Mouse (Mus musculus) heart, embryonic 15.5 days (tissue): ENCODE results near the gene Zfp420. TPM values are rescaled to one million over a fixed set of nuclear protein-coding genes. Genes with fewer than 3 reads are reported as not detected.
"Not testable (repeated sequence)": the region's sequence is repeated elsewhere in the genome, so short reads cannot be mapped to it uniquely, and the experiment has no call there.

Experiments used
- ATAC-seq: fragments of 200-750 bp; cut with Nextera tagmentation; replicated peaks from 2 replicates; pipeline ENCODE4 v1.8.0; 2017; ENCODE audit warnings: low read depth, moderate TSS enrichment; ENCODE audit not compliant: insufficient number of reproducible peaks, insufficient read depth, low FRiP score
- H3K27ac ChIP-seq: fragments of 300-500 bp; sonication (generic); 2 replicates; pipeline ENCODE4 v1.5.1; 2015; ENCODE audit warnings: mild to moderate bottlenecking, inconsistent platforms
- H3K27me3 ChIP-seq: fragments of 300-500 bp; sonication (generic); 2 replicates; pipeline ENCODE4 v1.6.1; 2015; ENCODE audit warnings: inconsistent platforms
- H3K36me3 ChIP-seq: fragments of 300-500 bp; sonication (generic); 2 replicates; pipeline ENCODE4 v1.6.1; 2015; ENCODE audit warnings: mild to moderate bottlenecking, inconsistent platforms
- H3K4me1 ChIP-seq: fragments of 300-500 bp; sonication (generic); replicated peaks from 2 replicates; pipeline ENCODE4 v1.6.1; 2015; ENCODE audit warnings: inconsistent platforms
- H3K4me2 ChIP-seq: fragments of 300-500 bp; sonication (generic); 2 replicates; pipeline ENCODE4 v1.6.1; 2015; ENCODE audit warnings: inconsistent platforms, mild to moderate bottlenecking, moderate library complexity
- H3K4me3 ChIP-seq: fragments of 300-500 bp; sonication (generic); 2 replicates; pipeline ENCODE4 v1.5.1; 2015; ENCODE audit warnings: mild to moderate bottlenecking, inconsistent platforms
- H3K9ac ChIP-seq: fragments of 300-500 bp; sonication (generic); 2 replicates; pipeline ENCODE4 v1.6.1; 2015; ENCODE audit warnings: mild to moderate bottlenecking, inconsistent platforms
- H3K9me3 ChIP-seq: fragments of 300-500 bp; sonication (generic); replicated peaks from 2 replicates; pipeline ENCODE4 v1.6.1; 2016; ENCODE audit warnings: inconsistent platforms
- WGBS: fragments of 180-500 bp; shearing (Covaris S2); methylation state at CpG from one replicate; pipeline ENCODE4 v1.1.7; 2015; ENCODE audit warnings: mixed read lengths; 5-methylcytosine and 5-hydroxymethylcytosine counted together
- polyA plus RNA-seq: library from polyadenylated mRNA; unstranded; fragments of >200 nt; fragmentation: Nextera tagmentation; extraction: Ambion mirVana; gene quantifications from 2 replicates; pipeline ENCODE4 v1.2.1, GENCODE M21; 2015

Gene Zfp420
- polyA plus RNA-seq, 1 experiment from 2014 or later = 3.4 TPM

GRCm38 (mm10) chr7:29842105-29842504, 17.7 kb upstream of the Zfp420 start:
- no peaks in the 10 kb centered on the region for H3K4me1 ChIP-seq
- WGBS = 89% methylated on average over 1 of the region's 1 CpGs

GRCm38 (mm10) chr7:29844616-29845015, 15.2 kb upstream of the Zfp420 start:
- no peak overlapping the region for H3K4me3 ChIP-seq
- 81% methylated on average over 5 of the region's 5 CpGs for WGBS
- H3K27ac ChIP-seq = no peak overlapping the region
- no peaks in the 10 kb centered on the region for H3K9me3 ChIP-seq
- no peaks in the 10 kb centered on the region for H3K27me3 ChIP-seq
- H3K36me3 ChIP-seq = 0 out of 2 replicates have a peak, but pooled peaks cover 4% of the 10 kb centered on the region
- H3K4me1 ChIP-seq = no peaks in the 10 kb centered on the region
- no peak overlapping the region for H3K4me2 ChIP-seq
- no peak for ATAC-seq
- no peak overlapping the region for H3K9ac ChIP-seq

More at GRCm38 (mm10) chr7:29842105-29842504, 17.7 kb upstream of the Zfp420 start:
- no peaks in the 10 kb centered on the region for H3K9me3 ChIP-seq
- no peak overlapping the region for H3K4me3 ChIP-seq
- ATAC-seq = no peak
- H3K9ac ChIP-seq = no peak overlapping the region
- H3K36me3 ChIP-seq = 0 out of 2 replicates have a peak, but pooled peaks cover 4% of the 10 kb centered on the region
- H3K4me2 ChIP-seq = no peak overlapping the region
- no peak overlapping the region for H3K27ac ChIP-seq
- no peaks in the 10 kb centered on the region for H3K27me3 ChIP-seq

GRCm38 (mm10) chr7:29852831-29853218, 7.0 kb upstream of the Zfp420 start:
- H3K27me3 ChIP-seq = no peaks in the 10 kb centered on the region
- 53% methylated on average over 9 of the region's 9 CpGs for WGBS
- 0 out of 2 replicates have a peak, but pooled peaks have one; percentile 4 for ATAC-seq
- peak overlapping the region; percentile 86 for H3K4me2 ChIP-seq
- H3K4me3 ChIP-seq = peak overlapping the region; percentile 67
- H3K9me3 ChIP-seq = no peaks in the 10 kb centered on the region
- H3K27ac ChIP-seq = no peak overlapping the region
- H3K4me1 ChIP-seq = peaks cover 6% of the 10 kb centered on the region
- peak overlapping the region; percentile 59; the same call in 1 of the 2 replicates for H3K9ac ChIP-seq
- H3K36me3 ChIP-seq = no peaks in the 10 kb centered on the region

- 0 out of 2 replicates have a peak within 1 kb of the TSS, but pooled peaks have one; percentile 15 for H3K27ac ChIP-seq
- H3K4me1 ChIP-seq = peaks cover 6% of the 10 kb centered on the region
These were observed 6.4 kb upstream of the Zfp420 start, which contains the start of gene Zfp940 for GRCm38 (mm10) chr7:29853219-29853842. Gene Zfp940, minus strand, starts transcription at chr7:29853669.

GRCm38 (mm10) chr7:29861660-29862059, 1.9 kb downstream of the Zfp420 start:
- no peak overlapping the region for H3K27ac ChIP-seq
- H3K27me3 ChIP-seq = no peaks in the 10 kb centered on the region
- H3K9me3 ChIP-seq = no peaks in the 10 kb centered on the region; the same call in 1 of the 2 replicates
- H3K4me3 ChIP-seq = no peak overlapping the region
- H3K9ac ChIP-seq = no peak overlapping the region
- no peaks in the 10 kb centered on the region for H3K36me3 ChIP-seq
- peaks cover 10% of the 10 kb centered on the region for H3K4me1 ChIP-seq
- no peak for ATAC-seq
- 91% methylated on average over 7 of the region's 7 CpGs for WGBS
- no peak overlapping the region for H3K4me2 ChIP-seq

More at GRCm38 (mm10) chr7:29853219-29853842, 6.4 kb upstream of the Zfp420 start, which contains the start of gene Zfp940:
- Histone ChIP-seq H3K9ac (peak within 1 kb of the TSS; percentile 59), H3K27me3 (no peaks in the 10 kb centered on the region), H3K9me3 (no peaks in the 10 kb centered on the region; the same call in 1 of the 2 replicates), H3K36me3 (no peaks in the 10 kb centered on the region), H3K4me2 (peak within 1 kb of the TSS; percentile 86), H3K4me3 (peak within 1 kb of the TSS; percentile 67)
- 2% methylated on average over 21 of the region's 21 CpGs for WGBS
- ATAC-seq = peak; percentile 88

- Histone ChIP-seq H3K36me3 (peaks cover 27% of the 10 kb centered on the region), H3K9me3 (peaks cover 36% of the 10 kb centered on the region), H3K4me2 (no peak overlapping the region), H3K4me3 (no peak overlapping the region), H3K4me1 (no peaks in the 10 kb centered on the region), H3K9ac (no peak overlapping the region), H3K27me3 (no peaks in the 10 kb centered on the region), H3K27ac (no peak overlapping the region)
- ATAC-seq = no peak
- WGBS = 87% methylated on average over 10 of the region's 10 CpGs
These were observed 14.5 kb downstream of the Zfp420 start for GRCm38 (mm10) chr7:29874256-29874655.

- not testable (repeated sequence) for H3K27me3 ChIP-seq, H3K4me3 ChIP-seq, H3K9ac ChIP-seq, ATAC-seq, H3K27ac ChIP-seq, H3K4me1 ChIP-seq, H3K4me2 ChIP-seq
- 90% methylated on average over 9 of the region's 9 CpGs for WGBS
- Histone ChIP-seq H3K9me3 (peaks cover 28% of the 10 kb centered on the region), H3K36me3 (peaks cover 23% of the 10 kb centered on the region)
These were observed 17.8 kb downstream of the Zfp420 start for GRCm38 (mm10) chr7:29877561-29877960.

GRCm38 (mm10) chr7:29880056-29880455, 20.3 kb downstream of the Zfp420 start:
- H3K4me2 ChIP-seq = no peak overlapping the region
- H3K27ac ChIP-seq = no peak overlapping the region
- H3K4me3 ChIP-seq = no peak overlapping the region
- ATAC-seq = no peak
- no peaks in the 10 kb centered on the region for H3K4me1 ChIP-seq
- 73% methylated on average over 7 of the region's 7 CpGs for WGBS
- H3K27me3 ChIP-seq = no peaks in the 10 kb centered on the region
- peaks cover 16% of the 10 kb centered on the region for H3K9me3 ChIP-seq
- H3K36me3 ChIP-seq = peaks cover 12% of the 10 kb centered on the region
- no peak overlapping the region for H3K9ac ChIP-seq

- Histone ChIP-seq H3K36me3 (peaks cover 3% of the 10 kb centered on the region; the same call in 1 of the 2 replicates), H3K4me1 (no peaks in the 10 kb centered on the region), H3K4me3 (no peak overlapping the region), H3K9me3 (peaks cover 11% of the 10 kb centered on the region), H3K27me3 (no peaks in the 10 kb centered on the region), H3K9ac (no peak overlapping the region), H3K4me2 (no peak overlapping the region), H3K27ac (no peak overlapping the region)
- WGBS = 85% methylated on average over 7 of the region's 7 CpGs
- ATAC-seq = no peak
These were observed 21.1 kb downstream of the Zfp420 start for GRCm38 (mm10) chr7:29880916-29881315.

GRCm38 (mm10) chr7:29890501-29890900, 30.7 kb downstream of the Zfp420 start:
- peaks cover 52% of the 10 kb centered on the region for H3K36me3 ChIP-seq

GRCm38 (mm10) chr7:29892756-29893155, 33.0 kb downstream of the Zfp420 start:
- no peak overlapping the region for H3K9ac ChIP-seq
- H3K9me3 ChIP-seq = peaks cover 16% of the 10 kb centered on the region
- H3K27me3 ChIP-seq = no peaks in the 10 kb centered on the region
- no peak overlapping the region for H3K4me3 ChIP-seq
- WGBS = 93% methylated on average over 4 of the region's 4 CpGs
- H3K4me1 ChIP-seq = no peaks in the 10 kb centered on the region
- no peak overlapping the region for H3K4me2 ChIP-seq
- H3K27ac ChIP-seq = no peak overlapping the region
- ATAC-seq = no peak
- H3K36me3 ChIP-seq = peaks cover 74% of the 10 kb centered on the region

More at GRCm38 (mm10) chr7:29890501-29890900, 30.7 kb downstream of the Zfp420 start:
- H3K27me3 ChIP-seq = no peaks in the 10 kb centered on the region
- peaks cover 28% of the 10 kb centered on the region for H3K9me3 ChIP-seq
- no peak for ATAC-seq
- H3K4me3 ChIP-seq = no peak overlapping the region
- WGBS = 93% methylated on average over 7 of the region's 7 CpGs
- no peak overlapping the region for H3K4me2 ChIP-seq
- no peaks in the 10 kb centered on the region for H3K4me1 ChIP-seq
- no peak overlapping the region for H3K9ac ChIP-seq
- no peak overlapping the region for H3K27ac ChIP-seq

GRCm38 (mm10) chr7:29898351-29898750, 38.6 kb downstream of the Zfp420 start:
- no peaks in the 10 kb centered on the region for H3K4me1 ChIP-seq
- 91% methylated on average over 4 of the region's 4 CpGs for WGBS

More at GRCm38 (mm10) chr7:29898351-29898750, 38.6 kb downstream of the Zfp420 start:
- Histone ChIP-seq H3K9me3 (peaks cover 16% of the 10 kb centered on the region), H3K4me2 (no peak overlapping the region), H3K4me3 (no peak overlapping the region), H3K27ac (no peak overlapping the region), H3K27me3 (no peaks in the 10 kb centered on the region), H3K9ac (no peak overlapping the region), H3K36me3 (peaks cover 86% of the 10 kb centered on the region)
- no peak for ATAC-seq
